Mouse (Mus musculus) myocyte (in vitro differentiated cells): ENCODE measurements at regions not wholly inside any gene's neighbourhood (a gene's known extent, or its start where the extent isn't known, plus 50 kb on each side); places are given as distances from the start of the nearest gene placed in this dataset.

Experiments
- POLR2AphosphoS2 ChIP-seq: IDR thresholded peaks from one replicate; pipeline ENCODE4 v1.6.1; 2011; ENCODE audit warnings: low read depth, control low read depth; ENCODE audit not compliant: insufficient read length
- USF1 ChIP-seq: IDR thresholded peaks from one replicate; pipeline ENCODE4 v1.6.1; 2011; ENCODE audit warnings: low read depth, mild to moderate bottlenecking, control low read depth, moderate library complexity

- no peak for TF ChIP-seq USF1
- TF ChIP-seq POLR2AphosphoS2 = no peak
These were observed 194.7 kb downstream of the Rpl10-ps3 start for GRCm38 (mm10) chr9:50150091-50150490.
